Mouse (Mus musculus): ENCODE measurements around the gene Scrt2. TPM values are rescaled to one million over a fixed set of nuclear protein-coding genes. Genes with fewer than 3 reads are reported as not detected.

Scrt2 gene
- total RNA-seq, 2 experiments from 2014 or later, result 15.2 to 18.5 TPM

- no peak for DNase-seq (ENCODE audit: low spot score in 2 of 2)
- intact Hi-C loops (cut with DNase I), result no loop called here
These were observed 4.0 kb upstream of the Scrt2 start for GRCm38 (mm10) chr2:152077337-152077736.

DNA sequence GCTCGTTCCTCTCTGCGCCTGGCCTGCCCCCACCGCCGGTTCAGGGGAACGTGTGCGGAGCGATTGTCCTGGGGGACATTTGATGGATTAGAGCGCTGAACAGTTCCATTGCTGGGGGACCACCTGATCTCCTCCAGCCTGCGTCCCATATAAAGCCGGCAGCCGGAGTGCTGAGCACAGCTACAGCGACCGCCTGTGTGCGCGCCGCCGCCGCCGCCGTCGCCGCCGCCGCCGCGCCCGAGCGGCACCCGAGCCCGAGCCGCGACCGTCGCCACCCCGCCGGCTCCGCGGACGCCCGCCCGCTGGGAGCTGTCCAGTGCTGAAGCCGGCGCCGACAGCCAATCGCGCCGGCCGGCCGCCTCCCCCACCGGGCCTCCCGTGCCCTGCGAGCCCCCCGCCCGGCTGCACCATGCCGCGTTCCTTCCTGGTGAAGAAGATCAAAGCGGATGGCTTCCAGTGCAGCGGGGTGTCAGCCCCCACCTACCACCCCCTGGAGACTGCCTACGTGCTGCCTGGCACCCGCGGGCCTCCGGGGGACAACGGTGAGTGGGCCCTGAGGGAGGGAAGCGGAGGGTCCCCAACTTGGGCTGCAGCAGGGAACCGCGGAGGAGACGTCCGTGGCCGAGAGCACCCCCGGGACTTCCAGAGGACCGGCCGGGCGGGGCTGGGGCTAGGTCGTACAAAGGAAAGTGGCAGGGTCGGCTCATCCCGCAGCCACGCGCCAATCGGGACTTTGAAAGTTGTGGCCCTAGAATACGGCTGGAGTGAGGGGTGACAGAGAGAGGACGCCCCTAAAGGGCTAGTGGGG is 516 bp downstream of the Scrt2 start:
- intact Hi-C loops (cut with DNase I), result loop anchor here (2.0 kb wide), 1 partner anchor 53 kb away; no protein-coding TSS in a partner anchor
- peak; percentile 58 to 61 for DNase-seq (ENCODE audit: low spot score in 2 of 2)

- no peak for DNase-seq (ENCODE audit: low spot score in 2 of 2)
- intact Hi-C loops (cut with DNase I), result no loop called here
These were observed 1.3 kb downstream of the Scrt2 start for GRCm38 (mm10) chr2:152082456-152083285.

DNA sequence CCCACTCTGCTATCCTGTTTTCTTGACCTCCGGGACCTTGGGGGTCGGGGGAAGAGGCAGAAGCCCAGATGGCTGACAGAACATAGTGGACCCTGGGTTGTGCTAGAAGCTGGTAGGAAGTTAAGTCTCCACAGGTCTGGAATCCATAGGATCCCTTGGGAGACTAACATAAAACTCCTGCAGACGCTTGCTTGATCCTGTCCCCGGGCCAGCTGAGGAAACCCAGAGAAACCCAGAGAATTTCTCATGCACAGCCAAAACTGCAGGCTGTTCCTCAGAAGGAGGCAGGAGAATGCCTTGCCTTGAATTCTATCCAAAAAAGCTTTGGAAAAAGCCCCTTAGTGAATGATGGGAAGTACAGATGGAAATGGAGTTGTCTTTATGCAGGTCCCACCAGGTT is 2.1 kb downstream of the Scrt2 start:
- no peak for DNase-seq (ENCODE audit: low spot score in 2 of 2)

GRCm38 (mm10) chr2:152084298-152084697 is 3.0 kb downstream of the Scrt2 start:
- intact Hi-C loops (cut with DNase I), result no loop called here
- DNase-seq (ENCODE audit: low spot score in 2 of 2), result no peak

More for the DNA sequence above, 2.1 kb downstream of the Scrt2 start:
- intact Hi-C loops (cut with DNase I), result no loop called here

GRCm38 (mm10) chr2:152085414-152085813 is 4.1 kb downstream of the Scrt2 start:
- intact Hi-C loops (cut with DNase I), result no loop called here
- DNase-seq (ENCODE audit: low spot score in 2 of 2), result no peak

- intact Hi-C loops (cut with DNase I), result no loop called here
- no peak for DNase-seq (ENCODE audit: low spot score in 2 of 2)
These were observed 5.1 kb downstream of the Scrt2 start for GRCm38 (mm10) chr2:152086451-152086850.

- peak in 1 of 2 experiments; percentile 71 for DNase-seq (ENCODE audit: low spot score in 2 of 2)
- intact Hi-C loops (cut with DNase I), result no loop called here
These were observed 5.8 kb downstream of the Scrt2 start for GRCm38 (mm10) chr2:152087111-152087510.

- intact Hi-C loops (cut with DNase I), result loop anchor here (1.0 to 2.0 kb wide), 2 partner anchors 60 to 108 kb away; no protein-coding TSS in a partner anchor
- peak; percentile 75 to 82 for DNase-seq (ENCODE audit: low spot score in 2 of 2)
These were observed 7.7 kb downstream of the Scrt2 start for GRCm38 (mm10) chr2:152089078-152089477.

DNA sequence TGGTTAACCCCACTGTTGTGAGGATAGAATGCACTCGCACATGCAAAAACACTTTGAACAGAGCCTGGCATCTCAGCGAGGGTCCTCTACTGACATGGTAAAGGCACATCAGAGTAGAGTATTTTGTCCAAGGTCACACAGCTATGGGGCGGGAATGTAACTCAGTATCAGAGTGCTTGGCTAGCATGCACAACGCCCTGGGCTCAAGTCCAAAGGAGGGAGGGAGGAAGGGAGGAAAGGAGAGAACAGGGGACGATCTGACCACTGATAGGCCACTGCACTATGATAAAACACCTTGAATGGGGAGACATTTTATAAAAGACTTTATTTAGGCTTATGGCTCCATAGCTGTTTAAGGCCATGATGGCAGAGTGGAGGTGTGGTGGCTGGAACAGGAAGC is 8.3 kb downstream of the Scrt2 start:
- no peak for DNase-seq (ENCODE audit: low spot score in 2 of 2)
- intact Hi-C loops (cut with DNase I), result loop anchor here (1.0 to 2.0 kb wide), 2 partner anchors 61 to 108 kb away; no protein-coding TSS in a partner anchor

GRCm38 (mm10) chr2:152090486-152090885 is 9.2 kb downstream of the Scrt2 start:
- intact Hi-C loops (cut with DNase I), result no loop called here
- DNase-seq (ENCODE audit: low spot score in 2 of 2), result no peak

GRCm38 (mm10) chr2:152091342-152092056 is 10.2 kb downstream of the Scrt2 start:
- intact Hi-C loops (cut with DNase I), result no loop called here

GRCm38 (mm10) chr2:152092927-152093326 is 11.6 kb downstream of the Scrt2 start:
- intact Hi-C loops (cut with DNase I), result no loop called here
- DNase-seq (ENCODE audit: low spot score in 2 of 2), result no peak

More at GRCm38 (mm10) chr2:152091342-152092056, 10.2 kb downstream of the Scrt2 start:
- no peak for DNase-seq (ENCODE audit: low spot score in 2 of 2)

GRCm38 (mm10) chr2:152093356-152093792 is 12.0 kb downstream of the Scrt2 start:
- DNase-seq (ENCODE audit: low spot score in 2 of 2), result peak in 1 of 2 experiments; percentile 61
- intact Hi-C loops (cut with DNase I), result no loop called here

DNA sequence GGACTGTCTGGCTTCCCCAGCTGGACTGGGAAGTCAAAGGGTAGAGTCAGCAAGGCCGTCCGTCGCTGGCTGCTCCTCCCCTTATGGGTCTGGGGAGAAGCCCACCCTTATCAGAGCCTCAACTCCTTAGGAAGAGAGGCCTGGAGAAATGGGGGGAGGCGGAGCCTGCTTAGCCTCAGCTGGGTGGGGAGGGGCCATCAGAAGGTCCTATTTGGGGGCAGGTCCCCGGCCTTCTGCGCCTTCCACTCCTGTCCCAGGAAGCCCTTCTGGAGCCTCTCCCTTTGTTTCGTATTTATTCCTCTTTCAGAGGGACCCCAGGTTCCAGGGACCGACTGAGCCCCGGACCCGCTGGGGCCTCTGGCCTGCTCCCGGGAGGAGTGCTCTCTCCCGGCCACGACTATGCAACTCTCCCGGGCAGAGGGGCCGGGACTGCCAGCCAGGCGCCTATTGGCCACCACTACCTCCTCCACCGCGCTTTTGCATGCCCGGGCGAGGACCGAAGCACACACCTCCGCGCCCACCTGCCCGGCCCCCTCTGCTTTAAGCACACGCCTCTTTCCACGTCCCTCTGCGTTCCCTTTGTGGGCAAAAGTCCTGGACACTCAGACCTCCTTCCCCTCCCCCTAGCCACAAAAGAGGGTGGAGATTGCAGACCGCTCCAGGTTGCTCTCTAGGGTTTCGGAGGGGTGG is 13.7 kb downstream of the Scrt2 start:
- intact Hi-C loops (cut with DNase I), result no loop called here
- no peak for DNase-seq (ENCODE audit: low spot score in 2 of 2)

GRCm38 (mm10) chr2:152096922-152097321 is 15.6 kb downstream of the Scrt2 start:
- intact Hi-C loops (cut with DNase I), result no loop called here
- DNase-seq (ENCODE audit: low spot score in 2 of 2), result no peak

- no peak for DNase-seq (ENCODE audit: low spot score in 2 of 2)
- intact Hi-C loops (cut with DNase I), result no loop called here
These were observed 16.6 kb downstream of the Scrt2 start for GRCm38 (mm10) chr2:152097916-152098315.

GRCm38 (mm10) chr2:152099538-152099937 is 18.2 kb downstream of the Scrt2 start:
- intact Hi-C loops (cut with DNase I), result no loop called here
- no peak for DNase-seq (ENCODE audit: low spot score in 2 of 2)

DNA sequence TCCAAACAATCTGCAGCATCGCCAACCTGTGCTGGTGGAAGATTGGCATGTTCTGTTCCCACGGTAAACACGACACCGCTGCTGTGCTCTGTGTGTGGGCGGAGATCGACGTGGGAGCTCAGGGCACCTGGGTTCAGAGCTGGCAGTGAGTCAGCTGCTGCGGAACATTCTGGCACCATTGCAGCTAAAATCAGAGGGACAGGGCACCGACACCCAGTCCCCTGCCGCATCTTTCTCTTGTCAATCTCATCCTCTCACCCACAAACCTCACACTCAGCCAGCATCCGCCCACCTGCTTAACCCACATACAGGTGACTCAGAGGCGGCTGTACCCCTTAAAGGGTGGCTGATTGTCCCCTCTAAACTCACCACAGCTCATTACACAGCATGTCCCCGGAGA is 20.4 kb downstream of the Scrt2 start:
- DNase-seq (ENCODE audit: low spot score in 2 of 2), result peak; percentile 60 to 75

More for the DNA sequence above, 20.4 kb downstream of the Scrt2 start:
- intact Hi-C loops (cut with DNase I), result no loop called here
